Mouse (Mus musculus) liver, postnatal 0 days (tissue): ENCODE data around the gene Mphosph8. TPM values are rescaled to one million over a fixed set of nuclear protein-coding genes. Genes with fewer than 3 reads are reported as not detected.
A peak's percentile ranks its signal among the peaks of the same experiment; 100 is the strongest.

Source experiments
- ATAC-seq: fragments of 200-750 bp; cut with Nextera tagmentation; 2 replicates; pipeline ENCODE4 v1.8.0; 2017; ENCODE audit warnings: mild to moderate bottlenecking, moderate library complexity
- DNase-seq: peaks from one replicate; pipeline ENCODE4 v3.0.0-alpha.2; 2016
- H3K27ac ChIP-seq: fragments of 300-500 bp; sonication (generic); 2 replicates; pipeline ENCODE4 v1.5.1; 2014; ENCODE audit warnings: antibody characterized with exemption, moderate library complexity, mild to moderate bottlenecking, low read depth
- H3K27me3 ChIP-seq: fragments of 300-500 bp; sonication (generic); 2 replicates; pipeline ENCODE4 v1.6.1; 2014; ENCODE audit warnings: low read length, control low read depth, mixed read lengths; ENCODE audit not compliant: insufficient read depth
- H3K36me3 ChIP-seq: fragments of 300-500 bp; sonication (generic); replicated peaks from 2 replicates; pipeline ENCODE4 v1.6.1; 2014; ENCODE audit warnings: mild to moderate bottlenecking, control low read depth, low read length, moderate library complexity, mixed read lengths; ENCODE audit not compliant: insufficient read depth
- H3K4me1 ChIP-seq: fragments of 300-500 bp; sonication (generic); 2 replicates; pipeline ENCODE4 v1.6.1; 2014; ENCODE audit warnings: antibody characterized with exemption, mild to moderate bottlenecking, control low read depth; ENCODE audit not compliant: insufficient read depth
- H3K4me2 ChIP-seq: fragments of 300-500 bp; sonication (generic); 2 replicates; pipeline ENCODE4 v1.6.1; 2014; ENCODE audit warnings: low read depth, mild to moderate bottlenecking, low read length, moderate library complexity, mixed read lengths
- H3K4me3 ChIP-seq: fragments of 300-500 bp; sonication (generic); 2 replicates; pipeline ENCODE4 v1.5.1; 2014; ENCODE audit warnings: low read depth, low read length
- H3K9ac ChIP-seq: fragments of 300-500 bp; sonication (generic); replicated peaks from 2 replicates; pipeline ENCODE4 v1.6.1; 2014; ENCODE audit warnings: mild to moderate bottlenecking, moderate library complexity
- H3K9me3 ChIP-seq: fragments of 300-500 bp; sonication (generic); 2 replicates; pipeline ENCODE4 v1.6.1; 2016; ENCODE audit warnings: mild to moderate bottlenecking, control low read depth, low read length, mixed read lengths
- CTCF ChIP-seq: sonication (generic); IDR thresholded peaks from 2 replicates; pipeline ENCODE4 v1.5.1; 2016; ENCODE audit warnings: antibody characterized with exemption, low read depth
- EP300 ChIP-seq: IDR thresholded peaks from 2 replicates; pipeline ENCODE4 v1.6.1; 2016; ENCODE audit warnings: antibody characterized with exemption, low read depth, mild to moderate bottlenecking
- WGBS: fragments of 180-500 bp; shearing (Covaris S2); extraction: QIAGEN DNeasy Blood & Tissue Kit; methylation state at CpG from one replicate; pipeline ENCODE4 v1.1.7; 2014; ENCODE audit not compliant: insufficient replicate concordance; 5-methylcytosine and 5-hydroxymethylcytosine counted together
- polyA plus RNA-seq: library from polyadenylated mRNA; unstranded; fragments of >200 nt; fragmentation: Nextera tagmentation; extraction: Ambion mirVana; gene quantifications from 2 replicates; pipeline ENCODE4 v1.2.1, GENCODE M21; 2015

Mphosph8 gene
- polyA plus RNA-seq: 9.0 and 9.9 TPM in 2 replicates

DNA sequence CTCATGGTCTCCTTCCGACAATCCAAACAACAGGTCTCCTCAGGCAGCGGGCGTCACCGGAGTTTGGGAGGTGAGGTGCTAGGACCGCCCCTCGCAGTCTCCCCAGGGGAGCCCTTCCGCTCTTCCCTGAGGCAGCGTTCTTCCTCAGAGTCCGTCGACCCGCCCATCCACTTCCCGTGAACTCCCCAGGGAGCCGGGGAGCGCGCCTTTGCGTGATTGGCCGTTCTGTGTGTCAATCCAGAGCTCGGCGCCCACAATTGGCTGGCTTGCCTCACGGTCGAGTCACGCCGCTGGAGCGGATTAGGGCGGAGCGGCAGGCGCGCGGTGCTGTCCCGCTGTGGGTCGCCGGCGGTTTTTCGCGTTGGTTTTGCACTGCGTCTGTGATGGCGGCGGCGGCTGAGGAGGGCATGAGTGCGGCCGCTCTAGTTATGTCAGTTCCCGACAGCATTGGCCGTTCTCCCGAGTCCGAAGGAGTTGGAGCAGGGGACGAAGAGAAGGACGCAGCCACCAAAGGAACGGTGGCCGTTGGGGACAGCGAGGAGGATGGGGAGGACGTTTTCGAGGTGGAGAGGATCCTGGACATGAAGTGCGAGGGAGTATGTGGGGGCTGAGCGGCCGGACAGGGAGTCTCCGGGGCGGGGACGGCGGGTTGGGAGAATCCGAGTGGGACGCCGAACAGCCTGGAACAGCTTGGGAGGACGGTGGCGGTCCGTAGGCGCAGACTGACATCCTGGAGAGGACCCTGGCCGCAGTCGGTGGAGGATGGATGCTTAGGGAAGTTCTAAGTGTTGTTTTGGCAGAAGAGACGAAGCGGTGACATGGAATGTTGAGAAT is at the start of gene Mphosph8:
Gene Mphosph8, plus strand, starts transcription at position 280 of the 834 bp plus-strand sequence.
- DNase-seq (peak; percentile 99), ATAC-seq (peak; percentile 100)
- peaks cover 7% of the 10 kb centered on the region for H3K36me3 ChIP-seq
- H3K9me3 ChIP-seq: no peaks in the 10 kb centered on the region
- H3K4me3 ChIP-seq: peak within 1 kb of the TSS; percentile 66
- no peaks in the 10 kb centered on the region for H3K27me3 ChIP-seq
- peaks cover 19% of the 10 kb centered on the region for H3K4me1 ChIP-seq
- peak within 1 kb of the TSS; percentile 72 for H3K9ac ChIP-seq
- TF ChIP-seq CTCF (no peak), EP300 (peak; percentile 54; the same call in 1 of the 2 replicates)
- peak within 1 kb of the TSS; percentile 82 for H3K27ac ChIP-seq
- WGBS: under 1% methylated on average over 70 of the region's 70 CpGs
- peak within 1 kb of the TSS; percentile 94 for H3K4me2 ChIP-seq

DNA sequence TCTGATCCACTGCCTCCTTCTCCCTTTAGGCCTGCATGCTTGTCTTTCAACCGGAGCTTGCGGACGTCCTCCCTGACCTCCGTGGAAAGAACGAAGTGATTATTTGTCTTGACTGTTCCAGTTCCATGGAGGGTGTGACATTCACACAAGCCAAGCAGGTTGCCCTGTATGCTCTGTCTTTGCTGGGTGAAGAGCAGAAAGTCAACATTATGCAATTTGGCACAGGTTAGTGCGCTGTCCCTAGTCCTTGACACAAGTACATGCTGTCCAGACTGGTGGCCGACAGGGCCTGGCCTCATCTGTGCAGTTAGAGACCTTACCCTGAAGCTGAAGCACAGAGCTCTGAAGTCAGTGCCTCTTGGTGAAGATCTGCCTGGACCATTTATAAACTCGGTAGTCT is 47.6 kb upstream of the Mphosph8 start:
- Histone ChIP-seq H3K4me3 (peak overlapping the region; percentile 26), H3K9ac (peak overlapping the region; percentile 27; the same call in 1 of the 2 replicates), H3K4me1 (no peaks in the 10 kb centered on the region), H3K4me2 (peak overlapping the region; percentile 42; the same call in 1 of the 2 replicates), H3K36me3 (peaks cover 18% of the 10 kb centered on the region; the same call in 1 of the 2 replicates), H3K27ac (peak overlapping the region; percentile 82), H3K9me3 (no peaks in the 10 kb centered on the region), H3K27me3 (no peaks in the 10 kb centered on the region)
- WGBS: 52% methylated on average over 8 of the region's 8 CpGs
- peak; percentile 56 for DNase-seq
- TF ChIP-seq EP300 (peak; percentile 36; the same call in 1 of the 2 replicates), CTCF (no peak)
- ATAC-seq: peak; percentile 99

DNA sequence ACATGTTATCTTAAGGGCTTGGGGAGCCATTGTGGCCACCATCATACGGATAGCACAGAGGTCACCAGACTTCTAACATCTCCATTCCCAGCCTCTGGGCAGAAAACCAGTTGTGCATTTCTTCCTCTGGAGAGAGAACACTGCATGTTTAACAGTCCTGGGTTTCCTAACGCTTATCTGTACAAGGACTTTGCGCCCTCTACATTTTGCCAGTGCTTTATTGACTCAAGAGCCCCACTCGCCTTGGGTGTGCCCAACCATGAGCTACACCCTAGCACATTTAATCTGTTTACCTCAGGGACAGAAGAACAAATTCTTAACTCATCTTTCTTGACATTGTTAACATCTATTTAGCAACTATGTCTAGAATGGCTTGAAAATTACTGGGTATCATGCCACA is 41.8 kb upstream of the Mphosph8 start:
- Histone ChIP-seq H3K4me2 (no peak overlapping the region), H3K36me3 (peaks cover 18% of the 10 kb centered on the region), H3K9ac (no peak overlapping the region), H3K4me3 (no peak overlapping the region), H3K4me1 (no peaks in the 10 kb centered on the region), H3K27ac (no peak overlapping the region), H3K9me3 (no peaks in the 10 kb centered on the region), H3K27me3 (no peaks in the 10 kb centered on the region)
- WGBS: 61% methylated on average over 4 of the region's 4 CpGs
- DNase-seq (no peak), ATAC-seq (peak; percentile 77)
- TF ChIP-seq CTCF (no peak), EP300 (no peak)

DNA sequence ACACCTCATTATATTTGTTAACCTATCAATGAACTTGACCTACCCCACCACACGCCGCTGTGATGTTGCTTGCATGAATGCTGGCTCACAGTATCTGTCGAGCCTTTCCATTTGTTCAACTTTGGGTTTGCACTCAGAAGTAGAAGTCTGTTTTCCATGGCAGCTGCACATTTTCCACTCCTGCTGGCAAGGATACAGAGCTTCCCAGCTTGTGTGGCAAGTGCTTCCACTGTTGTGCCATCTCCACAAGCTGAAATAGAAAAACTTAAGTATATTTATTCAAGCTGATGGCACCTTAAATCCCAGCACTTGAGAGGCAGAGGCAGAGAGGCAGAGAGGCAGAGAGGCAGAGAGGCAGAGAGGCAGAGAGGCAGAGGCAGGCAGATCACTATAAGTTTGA is 39.7 kb upstream of the Mphosph8 start:
- H3K4me2 ChIP-seq: no peak overlapping the region
- H3K36me3 ChIP-seq: peaks cover 23% of the 10 kb centered on the region
- TF ChIP-seq EP300 (no peak), CTCF (no peak)
- H3K9ac ChIP-seq: no peak overlapping the region
- H3K27ac ChIP-seq: no peak overlapping the region
- DNase-seq (no peak), ATAC-seq (no peak)
- 73% methylated on average over 3 of the region's 3 CpGs for WGBS
- H3K4me1 ChIP-seq: no peaks in the 10 kb centered on the region
- H3K9me3 ChIP-seq: no peaks in the 10 kb centered on the region
- H3K4me3 ChIP-seq: no peak overlapping the region
- no peaks in the 10 kb centered on the region for H3K27me3 ChIP-seq

DNA sequence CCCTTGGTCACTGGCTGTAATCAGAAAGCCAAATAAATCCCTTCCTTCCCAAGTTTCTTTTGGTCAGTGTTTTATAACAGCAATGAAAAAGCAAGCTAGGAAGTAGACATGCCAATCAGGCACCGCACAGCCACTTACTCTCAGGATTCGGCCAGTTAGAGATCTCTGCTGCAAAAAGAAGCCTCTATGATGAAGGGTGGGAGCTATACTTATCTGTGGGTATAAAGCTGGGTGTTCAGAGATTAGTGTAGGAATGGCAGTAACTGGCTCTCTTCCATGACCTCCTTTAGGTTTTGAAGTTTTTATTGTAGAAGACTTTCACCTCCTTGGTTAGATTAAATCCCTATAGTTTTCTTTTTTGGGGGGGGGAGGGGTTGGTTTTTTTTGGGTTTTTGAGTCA is 36.9 kb upstream of the Mphosph8 start:
- no peak overlapping the region for H3K27ac ChIP-seq
- DNase-seq: no peak
- no peaks in the 10 kb centered on the region for H3K27me3 ChIP-seq
- H3K4me2 ChIP-seq: no peak overlapping the region
- no peak overlapping the region for H3K4me3 ChIP-seq
- ATAC-seq: no peak
- WGBS: 81% methylated on average over 2 of the region's 2 CpGs
- H3K9ac ChIP-seq: no peak overlapping the region
- TF ChIP-seq EP300 (no peak), CTCF (no peak)
- H3K4me1 ChIP-seq: no peaks in the 10 kb centered on the region
- H3K9me3 ChIP-seq: no peaks in the 10 kb centered on the region
- H3K36me3 ChIP-seq: peaks cover 25% of the 10 kb centered on the region

DNA sequence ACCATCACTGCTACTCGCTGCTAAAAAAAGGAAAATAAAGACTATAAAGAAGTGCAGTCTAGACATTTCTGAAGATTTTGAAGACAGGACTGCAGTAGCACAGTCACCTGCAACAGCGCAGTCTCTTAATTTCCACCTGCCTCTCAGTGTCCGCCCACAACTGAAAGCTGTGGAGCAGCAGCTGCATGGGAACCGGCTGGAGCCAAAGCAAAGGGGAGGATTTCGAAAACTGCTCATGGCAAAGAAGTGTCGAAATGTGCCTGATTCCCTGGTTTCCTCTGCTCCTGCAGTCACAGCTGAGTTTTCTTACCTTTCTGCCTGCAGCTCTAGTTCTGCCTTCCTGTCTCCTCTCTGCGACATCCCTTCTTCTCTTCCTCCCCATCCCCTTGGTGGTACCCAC is 20.8 kb upstream of the Mphosph8 start:
- H3K4me2 ChIP-seq: no peak overlapping the region
- H3K27me3 ChIP-seq: no peaks in the 10 kb centered on the region
- no peak for ATAC-seq
- H3K9ac ChIP-seq: no peak overlapping the region
- DNase-seq: no peak
- H3K4me3 ChIP-seq: no peak overlapping the region
- TF ChIP-seq CTCF (no peak), EP300 (no peak)
- WGBS: 75% methylated on average over 7 of the region's 7 CpGs
- no peaks in the 10 kb centered on the region for H3K9me3 ChIP-seq
- H3K4me1 ChIP-seq: no peaks in the 10 kb centered on the region
- H3K36me3 ChIP-seq: peaks cover 10% of the 10 kb centered on the region
- no peak overlapping the region for H3K27ac ChIP-seq
